Mouse (Mus musculus): ENCODE results near the gene Ppy. TPM values are rescaled to one million over a fixed set of nuclear protein-coding genes. Genes with fewer than 3 reads are reported as not detected.

Ppy gene
- polyA plus RNA-seq, 1 experiment from 2014 or later: not detected

GRCm38 (mm10) chr11:102053847-102054246 is 47.3 kb downstream of the Ppy start:
- ATAC-seq (replicated peaks): no peak
- no peak overlapping the region for H3K27ac ChIP-seq (replicated peaks)
- H3K4me2 ChIP-seq (replicated peaks): no peak overlapping the region
- no peaks in the 10 kb centered on the region for H3K4me1 ChIP-seq
- H3K36me3 ChIP-seq: peaks cover 10% of the 10 kb centered on the region; the same call in 1 of the 2 replicates
- H3K27me3 ChIP-seq: no peaks in the 10 kb centered on the region
- no peak overlapping the region for H3K9ac ChIP-seq (replicated peaks)
- no peaks in the 10 kb centered on the region for H3K9me3 ChIP-seq
- WGBS: 28% methylated on average over 9 of the region's 9 CpGs
- no peak overlapping the region for H3K4me3 ChIP-seq

GRCm38 (mm10) chr11:102053183-102053582 is 47.9 kb downstream of the Ppy start:
- no peak for ATAC-seq (replicated peaks)
- H3K4me3 ChIP-seq: no peak overlapping the region
- H3K27me3 ChIP-seq: no peaks in the 10 kb centered on the region
- H3K4me1 ChIP-seq: no peaks in the 10 kb centered on the region
- no peak overlapping the region for H3K9ac ChIP-seq (replicated peaks)
- 87% methylated on average over 7 of the region's 7 CpGs for WGBS
- H3K27ac ChIP-seq (replicated peaks): no peak overlapping the region
- no peak overlapping the region for H3K4me2 ChIP-seq (replicated peaks)
- no peaks in the 10 kb centered on the region for H3K9me3 ChIP-seq
- peaks cover 4% of the 10 kb centered on the region; the same call in 1 of the 2 replicates for H3K36me3 ChIP-seq

GRCm38 (mm10) chr11:102052697-102053096 is 48.4 kb downstream of the Ppy start:
- H3K9ac ChIP-seq (replicated peaks): no peak overlapping the region
- H3K4me1 ChIP-seq: no peaks in the 10 kb centered on the region
- H3K9me3 ChIP-seq: no peaks in the 10 kb centered on the region
- H3K36me3 ChIP-seq: no peaks in the 10 kb centered on the region
- no peak overlapping the region for H3K4me3 ChIP-seq
- H3K27me3 ChIP-seq: no peaks in the 10 kb centered on the region
- 81% methylated on average over 12 of the region's 12 CpGs for WGBS
- ATAC-seq (replicated peaks): no peak
- no peak overlapping the region for H3K27ac ChIP-seq (replicated peaks)
- no peak overlapping the region for H3K4me2 ChIP-seq (replicated peaks)

DNA sequence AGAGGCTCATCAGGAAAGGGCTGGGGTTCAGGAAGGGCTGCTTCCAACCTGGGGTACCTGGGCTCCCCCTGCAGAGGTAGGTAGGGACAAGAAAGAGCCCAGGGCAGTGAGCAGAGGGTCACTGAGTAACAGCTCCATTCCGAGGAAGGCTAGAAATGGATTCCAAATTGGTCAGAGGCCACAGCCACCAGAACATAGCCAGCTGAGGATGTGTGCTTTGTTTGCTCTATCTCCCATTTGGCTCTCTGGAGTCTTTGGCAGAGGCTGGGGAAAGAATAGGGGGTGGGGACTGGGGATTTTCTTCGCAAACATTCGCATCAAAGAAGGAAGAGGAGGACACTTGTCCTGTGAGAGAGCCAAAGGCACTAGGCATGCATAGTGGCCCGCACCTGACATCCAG is 49.2 kb downstream of the Ppy start:
- Histone ChIP-seq H3K27me3 (no peaks in the 10 kb centered on the region), H3K9ac (replicated peaks) (no peak overlapping the region), H3K4me2 (replicated peaks) (no peak overlapping the region), H3K9me3 (no peaks in the 10 kb centered on the region), H3K4me1 (no peaks in the 10 kb centered on the region), H3K36me3 (no peaks in the 10 kb centered on the region), H3K27ac (replicated peaks) (no peak overlapping the region), H3K4me3 (no peak overlapping the region)
- no peak for ATAC-seq (replicated peaks)
- 59% methylated on average over 4 of the region's 4 CpGs for WGBS

DNA sequence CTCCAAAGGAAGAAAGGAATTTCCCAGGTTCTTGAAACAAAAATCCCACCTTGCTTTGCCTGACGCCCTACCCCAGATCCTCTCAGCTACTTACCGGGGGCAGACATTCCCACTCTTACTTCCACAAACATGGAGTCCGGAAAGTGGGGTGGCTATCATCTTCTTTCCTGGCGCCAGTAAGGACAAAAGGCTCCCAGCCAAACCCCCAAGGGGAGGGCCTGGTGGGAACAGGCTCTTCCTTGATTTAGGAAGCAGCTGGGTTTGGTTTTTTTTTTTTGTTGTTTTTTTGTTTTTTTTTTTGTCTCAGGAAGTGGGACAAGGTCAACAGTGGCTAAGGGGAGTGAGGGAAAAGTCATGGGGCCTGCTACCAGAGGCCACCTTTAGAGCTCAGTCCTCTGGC is 49.6 kb downstream of the Ppy start:
- Histone ChIP-seq H3K27me3 (no peaks in the 10 kb centered on the region), H3K9ac (replicated peaks) (no peak overlapping the region), H3K27ac (replicated peaks) (no peak overlapping the region), H3K4me1 (no peaks in the 10 kb centered on the region), H3K4me3 (no peak overlapping the region), H3K36me3 (no peaks in the 10 kb centered on the region), H3K4me2 (replicated peaks) (no peak overlapping the region), H3K9me3 (no peaks in the 10 kb centered on the region)
- no peak for ATAC-seq (replicated peaks)
- 74% methylated on average over 4 of the region's 4 CpGs for WGBS

Other genes with a start within 250 kb of the Ppy start
- 0.51 and 0.59 TPM in 2 replicates for gene Meox1, start 206.9 kb downstream of the Ppy start, polyA plus RNA-seq (2015; fragmentation: Nextera tagmentation; extraction: Ambion mirVana)
- gene Sost, start 134.3 kb downstream of the Ppy start, polyA plus RNA-seq (2015; fragmentation: Nextera tagmentation; extraction: Ambion mirVana): not detected in 2 replicates
- not detected in 2 replicates for gene Cfap97d1, start 117.0 kb downstream of the Ppy start, polyA plus RNA-seq (2015; fragmentation: Nextera tagmentation; extraction: Ambion mirVana)
- 11.0 and 13.0 TPM in 2 replicates for gene Dusp3, start 114.3 kb downstream of the Ppy start, polyA plus RNA-seq (2015; fragmentation: Nextera tagmentation; extraction: Ambion mirVana)
- gene Mpp3, start 72.9 kb downstream of the Ppy start, polyA plus RNA-seq (2015; fragmentation: Nextera tagmentation; extraction: Ambion mirVana): 46.2 and 48.5 TPM in 2 replicates
- gene Cd300lg, start 59.8 kb downstream of the Ppy start, polyA plus RNA-seq (2015; fragmentation: Nextera tagmentation; extraction: Ambion mirVana): 0.11 and 0.34 TPM in 2 replicates
- 19.3 and 22.7 TPM in 2 replicates for gene Mpp2, start 12.8 kb downstream of the Ppy start, polyA plus RNA-seq (2015; fragmentation: Nextera tagmentation; extraction: Ambion mirVana)
- gene Pyy, start 6.5 kb upstream of the Ppy start, polyA plus RNA-seq (2015; fragmentation: Nextera tagmentation; extraction: Ambion mirVana): not detected in 2 replicates
- 0.10 and 0.14 TPM in 2 replicates for gene Nags, start 44.2 kb upstream of the Ppy start, polyA plus RNA-seq (2015; fragmentation: Nextera tagmentation; extraction: Ambion mirVana)
- 37.4 and 41.6 TPM in 2 replicates for gene Tmem101, start 55.1 kb upstream of the Ppy start, polyA plus RNA-seq (2015; fragmentation: Nextera tagmentation; extraction: Ambion mirVana)
- gene Lsm12, start 84.0 kb upstream of the Ppy start, polyA plus RNA-seq (2015; fragmentation: Nextera tagmentation; extraction: Ambion mirVana): 114 and 118 TPM in 2 replicates
- gene G6pc3, start 88.3 kb upstream of the Ppy start, polyA plus RNA-seq (2015; fragmentation: Nextera tagmentation; extraction: Ambion mirVana): 21.5 and 23.7 TPM in 2 replicates
- 127 and 129 TPM in 2 replicates for gene Hdac5, start 128.8 kb upstream of the Ppy start, polyA plus RNA-seq (2015; fragmentation: Nextera tagmentation; extraction: Ambion mirVana)
- gene BC030867, start 147.6 kb upstream of the Ppy start, polyA plus RNA-seq (2015; fragmentation: Nextera tagmentation; extraction: Ambion mirVana): 5.6 and 7.0 TPM in 2 replicates
- not detected in 2 replicates for gene Asb16, start 167.4 kb upstream of the Ppy start, polyA plus RNA-seq (2015; fragmentation: Nextera tagmentation; extraction: Ambion mirVana)
- 73.1 and 73.4 TPM in 2 replicates for gene Tmub2, start 183.6 kb upstream of the Ppy start, polyA plus RNA-seq (2015; fragmentation: Nextera tagmentation; extraction: Ambion mirVana)
- 27.6 and 29.5 TPM in 2 replicates for gene Atxn7l3, start 195.3 kb upstream of the Ppy start, polyA plus RNA-seq (2015; fragmentation: Nextera tagmentation; extraction: Ambion mirVana)
- gene Ubtf, start 218.4 kb upstream of the Ppy start, polyA plus RNA-seq (2015; fragmentation: Nextera tagmentation; extraction: Ambion mirVana): 105 and 107 TPM in 2 replicates